Mouse (Mus musculus): ENCODE results near the gene Eva1c. TPM values are rescaled to one million over a fixed set of nuclear protein-coding genes. Genes with fewer than 3 reads are reported as not detected.

The Eva1c gene
- polyA plus RNA-seq, 1 experiment = 10.6 TPM

GRCm38 (mm10) chr16:90893792-90894191 is 67.3 kb downstream of the Eva1c start:
- WGBS = 70% methylated on average over 9 of the region's 9 CpGs
- H3K27ac ChIP-seq (ENCODE audit: control insufficient read depth, insufficient read depth, low read depth, low read length, poor library complexity) = no peak overlapping the region
- no peak overlapping the region for H3K4me3 ChIP-seq (replicated peaks; ENCODE audit: control insufficient read depth, low read depth, low read length)
- no peaks in the 10 kb centered on the region for H3K4me1 ChIP-seq (ENCODE audit: control insufficient read depth, insufficient read depth, low read length)
- no peak for TF ChIP-seq CTCF (IDR thresholded peaks at IDR 0.05; ENCODE audit: control insufficient read depth, insufficient read depth, low read length)
- TF ChIP-seq POLR2A (IDR thresholded peaks at IDR 0.05; ENCODE audit: borderline replicate concordance, control insufficient read depth, low read depth, low read length) = no peak

GRCm38 (mm10) chr16:90897651-90898050 is 71.1 kb downstream of the Eva1c start:
- WGBS = 85% methylated on average over 3 of the region's 3 CpGs
- Histone ChIP-seq H3K4me1 (ENCODE audit: control insufficient read depth, insufficient read depth, low read length) (no peaks in the 10 kb centered on the region), H3K4me3 (replicated peaks; ENCODE audit: control insufficient read depth, low read depth, low read length) (no peak overlapping the region), H3K27ac (ENCODE audit: control insufficient read depth, insufficient read depth, low read depth, low read length, poor library complexity) (no peak overlapping the region)
- no peak for TF ChIP-seq CTCF (IDR thresholded peaks at IDR 0.05; ENCODE audit: control insufficient read depth, insufficient read depth, low read length)
- TF ChIP-seq POLR2A (IDR thresholded peaks at IDR 0.05; ENCODE audit: borderline replicate concordance, control insufficient read depth, low read depth, low read length) = no peak

- no peak for TF ChIP-seq POLR2A (IDR thresholded peaks at IDR 0.05; ENCODE audit: borderline replicate concordance, control insufficient read depth, low read depth, low read length)
- no peak for TF ChIP-seq CTCF (IDR thresholded peaks at IDR 0.05; ENCODE audit: control insufficient read depth, insufficient read depth, low read length)
- Histone ChIP-seq H3K27ac (ENCODE audit: control insufficient read depth, insufficient read depth, low read depth, low read length, poor library complexity) (no peak overlapping the region), H3K4me1 (ENCODE audit: control insufficient read depth, insufficient read depth, low read length) (no peaks in the 10 kb centered on the region), H3K4me3 (replicated peaks; ENCODE audit: control insufficient read depth, low read depth, low read length) (no peak overlapping the region)
- WGBS = 76% methylated on average over 12 of the region's 12 CpGs
Measured at GRCm38 (mm10) chr16:90899498-90899897, 73.0 kb downstream of the Eva1c start.

GRCm38 (mm10) chr16:90901364-90901763 is 74.8 kb downstream of the Eva1c start:
- 34% methylated on average over 4 of the region's 4 CpGs for WGBS
- TF ChIP-seq POLR2A (IDR thresholded peaks at IDR 0.05; ENCODE audit: borderline replicate concordance, control insufficient read depth, low read depth, low read length) = no peak
- no peak for TF ChIP-seq CTCF (IDR thresholded peaks at IDR 0.05; ENCODE audit: control insufficient read depth, insufficient read depth, low read length)
- Histone ChIP-seq H3K27ac (ENCODE audit: control insufficient read depth, insufficient read depth, low read depth, low read length, poor library complexity) (no peak overlapping the region), H3K4me3 (replicated peaks; ENCODE audit: control insufficient read depth, low read depth, low read length) (no peak overlapping the region), H3K4me1 (ENCODE audit: control insufficient read depth, insufficient read depth, low read length) (no peaks in the 10 kb centered on the region)

- 57% methylated on average over 5 of the region's 5 CpGs for WGBS
- Histone ChIP-seq H3K27ac (ENCODE audit: control insufficient read depth, insufficient read depth, low read depth, low read length, poor library complexity) (no peak overlapping the region), H3K4me1 (ENCODE audit: control insufficient read depth, insufficient read depth, low read length) (no peaks in the 10 kb centered on the region), H3K4me3 (replicated peaks; ENCODE audit: control insufficient read depth, low read depth, low read length) (no peak overlapping the region)
- TF ChIP-seq POLR2A (IDR thresholded peaks at IDR 0.05; ENCODE audit: borderline replicate concordance, control insufficient read depth, low read depth, low read length) (no peak), CTCF (IDR thresholded peaks at IDR 0.05; ENCODE audit: control insufficient read depth, insufficient read depth, low read length) (no peak)
Measured at GRCm38 (mm10) chr16:90903300-90903699, 76.8 kb downstream of the Eva1c start.

- TF ChIP-seq CTCF (IDR thresholded peaks at IDR 0.05; ENCODE audit: control insufficient read depth, insufficient read depth, low read length) (no peak), POLR2A (IDR thresholded peaks at IDR 0.05; ENCODE audit: borderline replicate concordance, control insufficient read depth, low read depth, low read length) (no peak)
- Histone ChIP-seq H3K4me1 (ENCODE audit: control insufficient read depth, insufficient read depth, low read length) (no peaks in the 10 kb centered on the region), H3K4me3 (replicated peaks; ENCODE audit: control insufficient read depth, low read depth, low read length) (no peak overlapping the region), H3K27ac (ENCODE audit: control insufficient read depth, insufficient read depth, low read depth, low read length, poor library complexity) (no peak overlapping the region)
- whole genome bisulfite sequencing = 27% methylated on average over 7 of the region's 7 CpGs
Measured at GRCm38 (mm10) chr16:90907250-90907649, 80.7 kb downstream of the Eva1c start.

GRCm38 (mm10) chr16:90910855-90911533 is 84.5 kb downstream of the Eva1c start:
- H3K4me1 ChIP-seq (ENCODE audit: control insufficient read depth, insufficient read depth, low read length) = no peaks in the 10 kb centered on the region
- no peak overlapping the region for H3K27ac ChIP-seq (ENCODE audit: control insufficient read depth, insufficient read depth, low read depth, low read length, poor library complexity)
- TF ChIP-seq CTCF (IDR thresholded peaks at IDR 0.05; ENCODE audit: control insufficient read depth, insufficient read depth, low read length) (no peak), POLR2A (IDR thresholded peaks at IDR 0.05; ENCODE audit: borderline replicate concordance, control insufficient read depth, low read depth, low read length) (no peak)
- WGBS = 78% methylated on average over 17 of the region's 17 CpGs
- no peak overlapping the region for H3K4me3 ChIP-seq (replicated peaks; ENCODE audit: control insufficient read depth, low read depth, low read length)

GRCm38 (mm10) chr16:90911766-90912165 is 85.2 kb downstream of the Eva1c start:
- TF ChIP-seq POLR2A (IDR thresholded peaks at IDR 0.05; ENCODE audit: borderline replicate concordance, control insufficient read depth, low read depth, low read length) (no peak), CTCF (IDR thresholded peaks at IDR 0.05; ENCODE audit: control insufficient read depth, insufficient read depth, low read length) (no peak)
- WGBS = 83% methylated on average over 13 of the region's 13 CpGs
- H3K27ac ChIP-seq (ENCODE audit: control insufficient read depth, insufficient read depth, low read depth, low read length, poor library complexity) = no peak overlapping the region

More at GRCm38 (mm10) chr16:90911766-90912165, 85.2 kb downstream of the Eva1c start:
- H3K4me3 ChIP-seq (replicated peaks; ENCODE audit: control insufficient read depth, low read depth, low read length) = no peak overlapping the region
- no peaks in the 10 kb centered on the region for H3K4me1 ChIP-seq (ENCODE audit: control insufficient read depth, insufficient read depth, low read length)
